Mouse (Mus musculus): ENCODE results near the gene Slc22a22. TPM values are rescaled to one million over a fixed set of nuclear protein-coding genes. Genes with fewer than 3 reads are reported as not detected.

Slc22a22 gene
- polyA plus RNA-seq, 1 experiment from 2014 or later = not detected

DNA sequence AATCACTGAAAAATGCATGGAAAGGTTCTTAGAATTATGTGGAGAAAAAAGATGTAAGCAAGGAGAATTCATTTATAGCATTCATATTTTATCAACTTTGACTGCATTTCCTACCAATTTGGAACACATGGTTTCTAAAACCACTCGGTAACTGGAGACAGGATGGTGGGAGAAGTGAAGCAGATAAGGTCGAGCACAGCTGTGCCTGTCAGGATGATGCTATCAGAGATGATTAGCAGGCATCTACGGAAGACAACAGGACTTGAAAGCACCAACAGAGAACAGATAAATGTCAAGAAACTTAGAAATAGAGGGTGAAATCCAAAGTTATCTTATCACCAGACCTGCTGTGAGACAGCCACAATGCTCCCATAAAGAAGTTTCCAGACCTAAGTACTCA is 272.1 kb downstream of the Slc22a22 start:
- POLR2A ChIA-PET = no interaction called here
- CTCF ChIA-PET = no interaction called here
- no peak for ATAC-seq
- DNase-seq (ENCODE audit: low read depth, low spot score) = no peak
- TF ChIP-seq CTCF (IDR thresholded peaks at IDR 0.05) = no peak
- in situ Hi-C loops (cut with MboI; ENCODE audit: low pct_unique_long_range_greater_than_20kb) = no loop called here
- H3K27me3 ChIP-seq = no peaks in the 10 kb centered on the region

DNA sequence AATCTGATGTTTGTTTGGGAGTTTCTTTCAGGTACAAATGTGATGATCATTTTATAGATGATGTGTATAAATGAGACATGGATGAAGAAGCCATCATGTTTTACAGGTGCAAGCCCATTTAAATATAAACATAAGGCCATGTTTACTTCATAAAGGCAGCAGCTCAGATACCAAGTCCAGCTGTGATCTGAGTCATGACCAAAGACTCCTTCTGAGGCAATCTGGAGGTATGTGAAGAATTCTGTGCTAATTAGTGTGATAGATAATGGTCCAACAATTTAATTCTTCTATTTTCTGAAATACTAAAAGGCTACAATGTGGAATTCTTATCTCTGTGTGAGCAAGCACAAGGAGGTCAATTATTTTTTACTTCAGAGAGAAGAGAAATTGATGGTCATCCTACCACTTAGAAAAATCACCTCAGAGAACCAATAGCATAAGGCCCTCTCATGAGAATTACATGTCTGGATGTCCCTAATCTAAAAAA is 272.9 kb downstream of the Slc22a22 start:
- no peaks in the 10 kb centered on the region for H3K27me3 ChIP-seq
- CTCF ChIA-PET = no interaction called here
- POLR2A ChIA-PET = no interaction called here
- in situ Hi-C loops (cut with MboI; ENCODE audit: low pct_unique_long_range_greater_than_20kb) = no loop called here
- TF ChIP-seq CTCF (IDR thresholded peaks at IDR 0.05) = no peak
- DNase-seq (ENCODE audit: low read depth, low spot score) = no peak
- ATAC-seq = peak; percentile 31

Measured in Patski (cell line).